Mouse (Mus musculus) Muller cell, postnatal 12 days (primary cell): ENCODE measurements around the gene Luzp1.

Experiments used
- DNase-seq: peaks from one replicate; pipeline ENCODE4 v3.0.0-alpha.2; 2015; ENCODE audit errors: inconsistent ontology term

Luzp1 gene

DNA sequence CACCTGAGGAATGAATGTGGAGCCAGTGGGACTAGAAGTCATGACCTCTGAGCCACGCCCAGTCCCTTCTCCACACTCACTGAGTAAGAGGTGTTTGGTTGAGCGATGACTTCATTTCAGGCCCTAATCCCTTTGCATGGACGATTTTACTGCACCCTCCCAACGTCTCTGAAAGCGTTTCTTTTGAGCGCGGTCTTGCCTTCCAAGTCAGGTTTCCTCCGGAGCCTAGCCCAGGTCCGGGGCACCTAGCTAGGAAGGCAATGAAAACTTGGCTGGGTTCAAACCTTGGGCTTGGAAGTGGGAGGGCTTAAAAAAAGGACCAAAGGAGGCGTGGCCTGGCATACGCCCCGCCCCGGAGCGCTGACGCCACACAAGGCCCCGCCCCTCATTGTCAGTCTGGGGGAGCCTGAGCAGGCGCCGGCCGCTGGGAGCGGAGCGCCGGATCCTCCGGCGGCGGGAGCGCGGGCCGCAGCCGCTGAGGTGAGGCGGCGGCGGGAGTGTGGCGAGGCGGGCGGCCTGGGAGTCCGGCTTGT is at the start of gene Luzp1:
Gene Luzp1, plus strand, starts transcription at position 391 of the 533 bp plus-strand sequence.
- peak; percentile 96 for DNase-seq

DNA sequence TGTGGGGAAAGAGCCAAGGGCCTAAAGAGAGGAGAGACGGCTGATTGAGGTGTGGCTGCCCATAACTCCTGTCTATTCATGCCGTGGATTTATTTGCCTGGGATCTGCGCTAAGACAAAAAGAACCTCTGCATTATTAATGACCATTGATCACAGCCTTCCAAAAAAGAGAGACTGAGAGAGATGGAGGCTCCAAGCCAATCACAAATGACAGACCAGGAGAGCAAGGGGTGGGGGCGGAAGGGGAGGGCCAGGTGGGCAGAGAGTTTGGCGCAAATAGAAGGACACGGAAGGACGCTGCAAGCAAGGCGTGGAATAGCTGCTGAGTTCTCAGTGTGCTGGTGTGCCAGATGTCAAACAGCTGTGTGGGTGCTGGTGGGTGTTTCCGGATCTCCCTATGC is 46.3 kb upstream of the Luzp1 start, which contains the start of gene Htr1d:
Gene Htr1d, plus strand, starts transcription at position 301 of the 400 bp plus-strand sequence.
- no peak for DNase-seq

DNA sequence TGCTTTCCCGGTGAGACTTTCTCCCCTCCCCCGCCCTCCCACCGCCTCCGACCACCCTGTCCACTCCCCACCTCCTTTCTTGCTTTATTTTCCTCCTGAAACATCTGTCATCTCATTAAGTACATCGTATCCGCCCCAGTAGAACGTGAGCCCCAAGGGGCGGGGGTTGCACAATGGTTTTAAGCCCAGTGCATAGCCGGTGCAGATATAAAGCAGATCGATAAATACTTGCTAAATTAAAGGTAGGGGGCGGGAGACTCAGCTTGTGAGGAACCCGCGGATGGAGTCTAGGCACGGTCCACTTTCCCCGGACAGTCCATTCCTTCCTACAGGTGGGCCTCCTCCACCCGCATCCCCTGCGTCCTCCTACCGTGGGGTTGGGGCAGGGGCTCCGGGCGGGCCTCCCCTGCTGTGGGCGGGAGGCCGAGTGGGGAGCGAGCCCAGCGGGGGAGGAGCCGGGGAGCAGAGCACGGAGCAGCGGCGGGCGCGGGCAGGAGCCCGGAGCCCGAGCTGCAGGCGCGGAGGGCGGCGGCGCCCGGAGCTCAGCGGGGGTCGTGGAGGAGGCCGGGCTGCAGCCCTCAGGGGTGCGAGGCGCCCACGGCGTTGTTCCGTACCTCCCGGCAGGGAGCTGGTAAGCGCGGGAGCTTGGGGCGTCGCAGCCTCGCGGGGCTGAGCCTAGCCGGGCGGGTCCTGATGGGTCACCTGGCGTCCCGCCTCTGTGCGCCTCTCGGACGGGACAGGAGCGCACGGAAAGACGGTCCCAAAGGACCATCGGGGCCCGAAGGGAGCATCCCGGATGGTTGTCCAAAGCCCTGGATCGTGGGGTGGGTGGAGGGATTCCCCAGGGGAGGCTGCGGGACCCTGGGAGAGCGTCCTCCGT is 45.2 kb upstream of the Luzp1 start:
- peak; percentile 17 for DNase-seq

DNA sequence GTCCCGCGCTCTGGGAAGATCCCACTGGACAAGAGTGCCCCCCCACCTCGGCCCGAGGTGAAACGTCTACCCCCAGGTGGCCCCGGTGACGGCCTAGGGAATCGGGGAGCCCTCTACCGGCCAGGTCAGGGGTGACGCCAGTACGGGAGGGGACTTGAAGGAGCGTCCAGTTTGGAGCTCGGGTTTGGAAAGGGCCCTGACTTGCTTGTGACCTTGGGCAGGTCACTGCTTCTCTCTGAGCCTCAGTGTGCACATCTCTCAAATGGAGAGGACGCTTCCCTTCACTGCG is 44.6 kb upstream of the Luzp1 start:
- DNase-seq, result no peak

- DNase-seq, result no peak
These were observed 38.8 kb upstream of the Luzp1 start for GRCm38 (mm10) chr4:136430609-136431375.

DNA sequence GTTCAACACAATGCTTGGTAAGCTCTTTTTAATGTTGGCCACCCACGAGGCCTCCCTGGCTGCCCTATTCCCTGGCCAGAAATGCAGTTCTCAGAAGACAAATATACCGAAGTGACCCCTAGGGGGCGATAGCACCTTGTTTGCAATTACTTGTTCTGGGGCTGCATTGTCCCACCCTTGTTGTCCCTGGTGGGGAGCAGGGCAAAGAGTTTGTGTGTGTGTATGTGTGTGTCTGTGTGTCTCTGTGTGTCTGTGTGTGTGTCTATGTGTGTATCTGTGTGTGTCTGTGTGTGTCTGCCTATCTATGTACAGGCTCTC is 38.2 kb upstream of the Luzp1 start:
- DNase-seq, result peak; percentile 26

- peak; percentile 73 for DNase-seq
These were observed 35.5 kb upstream of the Luzp1 start for GRCm38 (mm10) chr4:136434029-136434428.

- DNase-seq, result no peak
These were observed 30.5 kb upstream of the Luzp1 start for GRCm38 (mm10) chr4:136439106-136439505.

- DNase-seq, result peak; percentile 87
These were observed 28.1 kb upstream of the Luzp1 start for GRCm38 (mm10) chr4:136441354-136442043.

DNA sequence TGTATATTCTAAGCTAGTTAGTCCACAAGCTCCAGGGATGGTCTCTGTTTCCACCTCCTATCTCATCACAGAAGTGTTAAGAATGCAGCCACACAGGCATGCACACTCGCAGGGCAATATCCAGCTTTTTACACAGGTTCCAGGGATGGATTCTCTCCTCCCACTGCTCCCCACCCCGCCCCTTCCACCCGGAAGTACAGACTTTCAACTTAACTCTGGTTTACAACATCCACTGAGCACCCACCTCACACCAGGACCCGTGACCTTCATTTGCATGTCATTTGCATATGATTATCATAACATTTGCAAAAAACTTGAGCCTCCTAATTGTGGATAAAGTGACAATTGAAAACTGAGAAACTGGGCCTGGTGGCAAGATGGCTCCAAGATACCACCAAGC is 25.0 kb upstream of the Luzp1 start:
- no peak for DNase-seq

- no peak for DNase-seq
These were observed 19.8 kb upstream of the Luzp1 start for GRCm38 (mm10) chr4:136449795-136450194.

GRCm38 (mm10) chr4:136450271-136450670 is 19.3 kb upstream of the Luzp1 start:
- DNase-seq, result peak; percentile 76

DNA sequence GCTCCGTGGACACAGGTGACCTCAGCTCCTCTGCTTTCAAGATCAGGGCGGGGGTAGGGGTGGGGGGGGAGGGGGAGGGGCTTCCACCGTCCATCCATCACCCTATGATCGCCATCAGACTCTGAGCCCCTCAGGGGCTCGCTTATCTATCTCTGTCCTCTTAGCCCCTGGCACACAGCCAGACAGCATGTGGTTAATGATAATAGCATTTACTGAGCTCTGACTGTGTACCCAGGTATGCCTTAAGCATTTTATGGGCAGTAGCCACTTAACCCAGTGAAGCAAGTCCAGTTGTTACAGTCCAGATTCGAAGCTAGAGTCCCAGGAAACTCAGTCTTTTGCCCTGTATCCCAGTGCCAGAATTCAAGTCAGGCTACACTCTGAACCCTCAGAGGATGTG is 18.0 kb upstream of the Luzp1 start:
- no peak for DNase-seq

DNA sequence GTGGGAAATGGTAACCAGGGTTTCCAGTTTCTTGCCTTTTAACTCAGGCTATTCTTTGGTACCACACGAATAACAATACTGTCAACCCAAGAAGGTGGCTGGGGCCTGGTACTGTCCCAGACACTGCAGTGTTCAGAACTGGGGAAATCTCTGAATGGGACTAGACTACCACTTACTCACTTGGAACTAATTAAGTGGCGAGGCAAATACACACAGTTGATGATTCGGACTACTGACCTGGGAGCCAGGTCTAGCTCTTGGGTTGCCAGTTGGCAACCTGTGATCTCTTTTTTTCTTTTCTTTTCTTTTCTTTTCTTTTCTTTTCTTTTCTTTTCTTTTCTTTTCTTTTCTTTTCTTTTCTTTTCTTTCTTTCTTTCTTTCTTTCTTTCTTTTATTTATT is 17.3 kb upstream of the Luzp1 start:
- DNase-seq, result no peak

DNA sequence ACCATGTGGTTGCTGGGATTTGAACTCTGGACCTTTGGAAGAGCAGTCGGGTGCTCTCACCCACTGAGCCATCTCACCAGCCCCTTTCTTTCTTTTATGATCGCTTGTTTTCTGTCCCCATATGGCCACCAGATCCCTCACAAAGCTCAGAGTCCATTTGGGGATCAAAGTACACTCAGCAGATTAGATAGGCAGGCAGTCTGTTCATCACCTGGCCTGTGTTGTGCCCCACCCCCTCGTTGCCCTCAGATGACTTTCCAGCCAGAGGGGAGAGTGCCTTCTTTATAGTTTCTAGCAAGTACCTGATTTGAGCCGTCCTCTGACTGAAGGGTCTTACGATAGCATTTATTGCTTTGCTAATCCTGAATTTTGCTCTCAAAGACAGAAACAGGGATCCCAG is 16.8 kb upstream of the Luzp1 start:
- DNase-seq, result no peak

- peak; percentile 70 for DNase-seq
These were observed 14.7 kb upstream of the Luzp1 start for GRCm38 (mm10) chr4:136454850-136455260.

DNA sequence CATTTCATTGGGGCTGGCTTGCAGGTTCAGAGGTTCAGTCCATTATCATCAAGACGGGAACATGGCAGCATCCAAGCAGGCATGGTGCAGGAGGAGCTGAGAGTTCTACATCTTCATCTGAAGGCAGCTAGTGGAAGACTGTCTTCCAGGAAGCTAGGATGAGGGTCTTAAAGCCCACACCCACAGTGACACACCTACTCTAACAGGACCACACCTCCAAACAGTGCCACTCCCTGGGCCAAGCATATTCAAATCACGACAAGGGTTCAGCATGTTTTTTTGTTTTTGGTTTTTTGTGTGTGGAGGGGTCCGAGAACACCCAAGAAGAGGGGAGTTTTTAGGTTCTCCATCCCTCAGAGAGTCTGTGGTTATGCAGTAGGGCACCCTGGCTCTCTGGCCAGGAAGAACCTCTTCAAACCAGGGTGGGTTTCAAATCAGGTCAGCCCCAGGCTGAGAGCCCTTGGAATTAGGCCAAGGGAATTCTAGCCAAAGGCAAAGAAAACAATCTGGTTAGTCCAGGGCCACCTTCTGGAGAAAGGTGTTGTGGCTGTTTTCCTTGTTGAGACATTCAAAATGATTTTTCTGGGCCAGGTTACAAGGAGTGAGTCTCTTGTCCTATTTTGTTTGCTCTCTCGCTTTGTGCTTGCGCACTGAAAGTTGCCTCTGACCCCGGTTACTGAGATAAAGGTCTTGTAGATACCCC is 12.9 kb upstream of the Luzp1 start:
- DNase-seq, result no peak

DNA sequence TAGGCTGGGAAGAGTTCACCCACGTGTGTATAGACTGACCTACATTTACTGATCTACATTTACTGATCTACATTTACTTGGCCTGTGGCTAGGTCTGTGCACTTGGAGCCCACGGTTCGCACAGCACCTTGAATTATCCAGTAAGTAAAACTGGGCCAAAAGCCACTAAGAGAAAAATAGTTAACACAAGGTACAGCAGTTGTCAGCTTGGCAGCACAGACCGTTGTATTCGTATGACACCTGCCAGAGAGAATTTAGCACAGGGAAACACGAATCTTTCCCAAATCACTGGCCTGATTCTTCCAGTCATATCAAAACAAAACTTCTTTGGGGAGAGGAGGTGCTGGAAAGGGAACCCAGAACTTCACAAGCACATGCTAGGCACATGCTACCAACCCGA is 11.3 kb upstream of the Luzp1 start:
- no peak for DNase-seq

GRCm38 (mm10) chr4:136459210-136459609 is 10.4 kb upstream of the Luzp1 start:
- DNase-seq, result no peak

DNA sequence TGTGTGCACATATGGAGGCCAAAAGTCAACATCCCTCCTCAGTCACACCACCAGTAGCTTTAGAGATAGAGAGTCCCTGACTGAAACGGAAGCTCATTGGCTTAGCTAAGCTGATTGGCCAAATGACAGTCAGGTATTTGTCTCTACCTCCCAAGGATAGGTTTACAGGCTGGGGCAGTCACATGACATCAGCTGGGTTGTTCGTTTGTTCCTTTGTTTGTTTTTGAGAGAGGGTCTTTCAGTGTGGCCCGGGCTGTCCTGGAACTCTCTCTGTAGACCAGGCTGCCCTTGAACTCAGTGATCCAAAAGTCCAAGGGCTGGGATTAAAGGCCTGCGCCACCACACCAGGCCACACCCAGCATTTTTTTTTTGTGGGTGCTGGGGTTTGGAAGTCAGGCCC is 8.4 kb upstream of the Luzp1 start:
- no peak for DNase-seq

DNA sequence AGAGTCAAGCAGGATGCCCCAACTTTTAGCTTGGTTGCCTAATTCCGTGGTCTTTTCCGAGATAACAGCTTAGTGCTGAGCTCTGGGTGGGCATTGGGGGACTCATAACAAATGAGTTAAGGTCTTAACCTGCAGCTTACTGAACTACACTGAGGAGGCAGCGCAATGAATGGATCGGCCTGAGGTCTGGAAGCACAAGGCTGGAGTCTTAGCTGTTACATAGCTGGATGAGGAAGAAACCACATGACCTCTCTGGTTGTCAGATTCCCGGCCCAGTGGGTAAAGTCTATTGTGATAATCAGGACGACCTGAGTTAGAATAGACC is 7.8 kb upstream of the Luzp1 start:
- no peak for DNase-seq
